Mouse (Mus musculus) MEL-GATA-1-ER (cell line): ENCODE results near the gene Card11.

ENCODE experiments used
- DNase-seq: peaks from one replicate; pipeline ENCODE4 v3.0.0-alpha.2; 2012; ENCODE audit warnings: low read depth; ENCODE audit errors: extremely low read depth

Gene Card11

GRCm38 (mm10) chr5:140853723-140854122 is 146.7 kb downstream of the Card11 start:
- DNase-seq, result no peak

GRCm38 (mm10) chr5:140852435-140852996 is 147.9 kb downstream of the Card11 start:
- no peak for DNase-seq

- DNase-seq, result no peak
Measured at GRCm38 (mm10) chr5:140847300-140847729, 153.1 kb downstream of the Card11 start.

- DNase-seq, result no peak
Measured at GRCm38 (mm10) chr5:140841942-140842341, 158.4 kb downstream of the Card11 start.

- no peak for DNase-seq
Measured at GRCm38 (mm10) chr5:140831064-140831431, 169.3 kb downstream of the Card11 start.

GRCm38 (mm10) chr5:140830314-140831063 is 169.9 kb downstream of the Card11 start, which contains the start of gene Gna12:
TSS of gene Gna12 (minus strand) at chr5:140830431.
- peak; percentile 99 for DNase-seq

- DNase-seq, result no peak
Measured at GRCm38 (mm10) chr5:140829911-140830294, 170.5 kb downstream of the Card11 start.

- DNase-seq, result no peak
Measured at GRCm38 (mm10) chr5:140829081-140829910, 171.1 kb downstream of the Card11 start.

GRCm38 (mm10) chr5:140828363-140828762 is 172.0 kb downstream of the Card11 start:
- DNase-seq, result no peak

GRCm38 (mm10) chr5:140827896-140828295 is 172.5 kb downstream of the Card11 start:
- no peak for DNase-seq

GRCm38 (mm10) chr5:140827413-140827812 is 173.0 kb downstream of the Card11 start:
- no peak for DNase-seq

- DNase-seq, result no peak
Measured at GRCm38 (mm10) chr5:140826796-140827195, 173.6 kb downstream of the Card11 start.

GRCm38 (mm10) chr5:140826118-140826517 is 174.3 kb downstream of the Card11 start:
- no peak for DNase-seq

GRCm38 (mm10) chr5:140824126-140824525 is 176.3 kb downstream of the Card11 start:
- no peak for DNase-seq

GRCm38 (mm10) chr5:140823386-140823785 is 177.0 kb downstream of the Card11 start:
- DNase-seq, result no peak
